In the genomic region with DNA sequence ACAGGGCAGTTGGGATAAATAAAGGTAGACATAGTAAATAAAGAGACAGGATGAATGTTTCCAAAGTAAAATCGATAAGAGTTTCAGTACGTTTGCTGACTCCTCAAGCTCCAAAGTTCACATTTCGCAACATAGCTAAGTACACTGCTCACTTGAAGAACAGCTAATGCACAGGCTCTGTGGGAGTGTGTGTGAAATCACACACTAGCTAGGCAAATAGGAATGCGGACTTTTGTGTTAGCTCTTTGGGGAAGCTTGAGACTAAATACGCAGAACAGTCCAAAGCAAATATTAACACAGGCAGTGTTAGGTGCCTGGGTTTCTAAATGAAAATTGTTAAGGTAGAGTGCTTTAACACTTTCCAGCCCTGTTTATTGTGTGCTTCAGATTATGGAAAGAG, we compare ENCODE assay signal across 13 mouse cellular contexts.
A peak's percentile ranks its signal among the peaks of the same experiment; 100 is the strongest.
DNase-seq lines count a peak whose midpoint lies in the region; ATAC-seq lines count a peak whose summit lies in the region.
"Had no signal": no experiment of that assay in that cellular context is flagged by ENCODE, and none has a peak within 500 bp of the region (broad histone marks: within the 10 kb centered on the region; RNA-seq: fewer than 3 reads in every experiment).

No protein-coding gene starts in this region.

- no peak for DNase-seq in frontal cortex, postnatal 25 days (ENCODE audit: low spot score in 2 of 2)
- DNase-seq in intestine, embryonic 14.5 days (ENCODE audit: low spot score) = no peak
- DNase-seq in forebrain, embryonic 11.5 days (ENCODE audit: low spot score) = no peak
- DNase-seq in embryo, embryonic 11 days = no peak
- DNase-seq: adrenal gland, postnatal 14 days; kidney, adult 8-10 months had no signal

- H3K9me3 ChIP-seq in intestine, embryonic 14.5 days (ENCODE audit: control insufficient read depth, low read length) = no peaks in the 10 kb centered on the region
- H3K9me3 ChIP-seq in liver, embryonic 15.5 days (replicated peaks) = no peaks in the 10 kb centered on the region
- H3K9me3 ChIP-seq in stomach, embryonic 14.5 days (ENCODE audit: control insufficient read depth, low read depth, low read length) = no peaks in the 10 kb centered on the region
- H3K9me3 ChIP-seq in kidney, embryonic 14.5 days (ENCODE audit: control insufficient read depth, low read length) = no peaks in the 10 kb centered on the region
- H3K9me3 ChIP-seq in forebrain, embryonic 11.5 days (ENCODE audit: control insufficient read depth, low read length) = no peaks in the 10 kb centered on the region
- H3K9me3 ChIP-seq: hindbrain, embryonic 12.5 days had no signal

- H3K4me3 ChIP-seq in intestine, embryonic 14.5 days (ENCODE audit: low read depth, low read length) = no peak overlapping the region
- H3K4me3 ChIP-seq in liver, embryonic 15.5 days (replicated peaks) = no peak overlapping the region
- no peak overlapping the region for H3K4me3 ChIP-seq in stomach, embryonic 14.5 days (ENCODE audit: low read depth, low read length)
- H3K4me3 ChIP-seq in kidney, embryonic 14.5 days (ENCODE audit: low read length) = no peak overlapping the region
- H3K4me3 ChIP-seq in forebrain, embryonic 11.5 days (ENCODE audit: low read depth, low read length) = no peak overlapping the region
- H3K4me3 ChIP-seq: hindbrain, embryonic 12.5 days; myocyte had no signal

- H3K27me3 ChIP-seq in intestine, embryonic 14.5 days (replicated peaks; ENCODE audit: control insufficient read depth, insufficient read depth, low read length) = no peaks in the 10 kb centered on the region
- H3K27me3 ChIP-seq in liver, embryonic 15.5 days = no peaks in the 10 kb centered on the region
- H3K27me3 ChIP-seq in stomach, embryonic 14.5 days (ENCODE audit: control insufficient read depth, insufficient read depth, low read length) = no peaks in the 10 kb centered on the region
- H3K27me3 ChIP-seq in kidney, embryonic 14.5 days (ENCODE audit: control insufficient read depth, insufficient read depth, low read length) = no peaks in the 10 kb centered on the region
- no peaks in the 10 kb centered on the region for H3K27me3 ChIP-seq in forebrain, embryonic 11.5 days (ENCODE audit: control insufficient read depth, insufficient read depth, low read length)
- H3K27me3 ChIP-seq: hindbrain, embryonic 12.5 days had no signal

- no peak overlapping the region for H3K9ac ChIP-seq in intestine, embryonic 14.5 days (ENCODE audit: low read length)
- no peak overlapping the region for H3K9ac ChIP-seq in liver, embryonic 15.5 days
- H3K9ac ChIP-seq in stomach, embryonic 14.5 days (replicated peaks; ENCODE audit: low read depth, low read length) = no peak overlapping the region
- H3K9ac ChIP-seq in kidney, embryonic 14.5 days (ENCODE audit: low read depth, low read length) = no peak overlapping the region
- no peak overlapping the region for H3K9ac ChIP-seq in forebrain, embryonic 11.5 days (ENCODE audit: low read length)
- H3K9ac ChIP-seq: hindbrain, embryonic 12.5 days had no signal

- no peak overlapping the region for H3K4me2 ChIP-seq in intestine, embryonic 14.5 days (ENCODE audit: low read length)
- H3K4me2 ChIP-seq in liver, embryonic 15.5 days = no peak overlapping the region
- H3K4me2 ChIP-seq in stomach, embryonic 14.5 days (replicated peaks; ENCODE audit: low read depth, low read length) = no peak overlapping the region
- H3K4me2 ChIP-seq in kidney, embryonic 14.5 days (replicated peaks; ENCODE audit: low read depth, low read length) = no peak overlapping the region
- no peak overlapping the region for H3K4me2 ChIP-seq in forebrain, embryonic 11.5 days (ENCODE audit: low read depth, low read length, severe bottlenecking)
- H3K4me2 ChIP-seq: heart, embryonic 11.5 days; hindbrain, embryonic 12.5 days had no signal

- H3K27ac ChIP-seq in intestine, embryonic 14.5 days (ENCODE audit: low read depth) = no peak overlapping the region
- no peak overlapping the region; the same call in 1 of the 2 replicates for H3K27ac ChIP-seq in liver, embryonic 15.5 days (replicated peaks)
- peak overlapping the region; percentile 74 for H3K27ac ChIP-seq in stomach, embryonic 14.5 days (ENCODE audit: low read length)
- H3K27ac ChIP-seq in kidney, embryonic 14.5 days (ENCODE audit: low read depth, low read length) = no peak overlapping the region
- H3K27ac ChIP-seq in forebrain, embryonic 11.5 days (ENCODE audit: low read depth, low read length) = no peak overlapping the region
- H3K27ac ChIP-seq: hindbrain, embryonic 12.5 days had no signal

- WGBS in intestine, embryonic 14.5 days = 61% methylated on average over 5 of the region's 5 CpGs
- WGBS in liver, embryonic 15.5 days (ENCODE audit: insufficient replicate concordance) = 69% methylated on average over 5 of the region's 5 CpGs
- WGBS in stomach, embryonic 14.5 days = 65% methylated on average over 5 of the region's 5 CpGs
- 77% methylated on average over 5 of the region's 5 CpGs for whole genome bisulfite sequencing in kidney, embryonic 14.5 days
- WGBS in forebrain, embryonic 11.5 days = 83% methylated on average over 5 of the region's 5 CpGs

- H3K36me3 ChIP-seq in intestine, embryonic 14.5 days (ENCODE audit: control insufficient read depth, insufficient read depth, low read length) = no peaks in the 10 kb centered on the region
- H3K36me3 ChIP-seq in liver, embryonic 15.5 days (replicated peaks) = no peaks in the 10 kb centered on the region
- H3K36me3 ChIP-seq in stomach, embryonic 14.5 days (ENCODE audit: control insufficient read depth, insufficient read depth, low read length) = no peaks in the 10 kb centered on the region
- no peaks in the 10 kb centered on the region for H3K36me3 ChIP-seq in kidney, embryonic 14.5 days (ENCODE audit: control insufficient read depth, insufficient read depth, low read length)
- no peaks in the 10 kb centered on the region for H3K36me3 ChIP-seq in forebrain, embryonic 11.5 days (ENCODE audit: control insufficient read depth, insufficient read depth, low read length)
- H3K36me3 ChIP-seq: hindbrain, embryonic 12.5 days had no signal

- H3K4me1 ChIP-seq in intestine, embryonic 14.5 days (replicated peaks; ENCODE audit: control insufficient read depth, insufficient read depth, low read length) = no peaks in the 10 kb centered on the region
- no peaks in the 10 kb centered on the region for H3K4me1 ChIP-seq in liver, embryonic 15.5 days (replicated peaks)
- H3K4me1 ChIP-seq in stomach, embryonic 14.5 days (ENCODE audit: control insufficient read depth, insufficient read depth, low read length) = no peaks in the 10 kb centered on the region
- H3K4me1 ChIP-seq in kidney, embryonic 14.5 days (ENCODE audit: control insufficient read depth, insufficient read depth, low read length) = no peaks in the 10 kb centered on the region
- no peaks in the 10 kb centered on the region for H3K4me1 ChIP-seq in forebrain, embryonic 11.5 days (replicated peaks; ENCODE audit: control insufficient read depth, insufficient read depth, low read length)
- H3K4me1 ChIP-seq: hindbrain, embryonic 12.5 days had no signal

- 0 out of 2 replicates have a peak, but pooled peaks have one; percentile 47 for ATAC-seq in frontal cortex, adult (ENCODE audit: low TSS enrichment)
- ATAC-seq in intestine, embryonic 14.5 days (replicated peaks; ENCODE audit: low FRiP score, low TSS enrichment, low read depth) = peak; percentile 94
- peak; percentile 88 for ATAC-seq in liver, embryonic 15.5 days (ENCODE audit: insufficient read depth)
- peak; percentile 89 for ATAC-seq in stomach, embryonic 14.5 days (ENCODE audit: insufficient number of reproducible peaks, insufficient read depth, low FRiP score, low read depth)
- ATAC-seq in kidney, embryonic 14.5 days (ENCODE audit: low FRiP score, low TSS enrichment) = no peak
- no peak for ATAC-seq in forebrain, embryonic 11.5 days (replicated peaks; ENCODE audit: low FRiP score)

Comparison
In these comparisons a context has a peak if more than half of its experiments do, and no peak if none do; other contexts are left out.
1. ATAC-seq: peak in frontal cortex, adult (single experiment), intestine, embryonic 14.5 days (single experiment), liver, embryonic 15.5 days (single experiment) and stomach, embryonic 14.5 days (single experiment); none in kidney, embryonic 14.5 days (single experiment) and forebrain, embryonic 11.5 days (single experiment).